Mouse (Mus musculus): ENCODE measurements around the gene Ggact. TPM values are rescaled to one million over a fixed set of nuclear protein-coding genes. Genes with fewer than 3 reads are reported as not detected.

The Ggact gene
- polyA plus RNA-seq, 1 experiment, result 45.9 TPM

- no peak for DNase-seq (ENCODE audit: low read depth)
Measured at GRCm38 (mm10) chr14:122867531-122868285, 45.8 kb downstream of the Ggact start.

DNA sequence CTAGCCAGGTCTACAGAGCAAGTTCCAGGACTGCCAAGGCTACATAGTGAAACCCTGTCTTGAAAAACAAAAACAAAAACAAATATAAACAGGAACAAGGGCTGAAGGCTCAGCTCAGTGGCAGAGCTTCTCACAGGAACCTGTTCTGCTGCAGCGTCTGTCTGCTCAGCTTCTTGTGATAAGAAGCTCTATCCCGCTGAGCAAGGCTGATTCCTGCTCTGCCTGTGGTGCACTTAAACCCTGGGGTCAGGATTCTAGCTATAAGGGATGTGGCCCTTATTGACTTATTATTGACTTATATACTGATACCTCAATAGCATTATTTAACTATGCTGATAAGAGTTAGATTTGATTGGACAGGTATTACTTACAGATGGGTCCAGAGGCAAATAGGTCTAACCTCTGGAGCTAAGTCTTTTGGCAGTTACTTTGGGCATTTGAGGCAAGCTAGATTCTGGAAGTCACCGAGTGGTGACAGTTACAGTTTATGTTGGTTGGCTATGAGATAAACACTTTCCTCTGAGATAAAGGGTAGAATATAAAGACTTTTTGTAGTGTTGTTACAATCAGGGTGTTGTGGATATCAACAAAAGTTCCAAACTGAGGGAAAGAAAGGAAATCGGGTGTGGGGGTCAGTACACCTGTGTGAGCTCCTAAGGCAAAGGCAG lies 48.0 kb downstream of the Ggact start:
- DNase-seq (ENCODE audit: low read depth), result no peak

GRCm38 (mm10) chr14:122862623-122863022 lies 50.9 kb downstream of the Ggact start:
- no peak for DNase-seq (ENCODE audit: low read depth)

- no peak for DNase-seq (ENCODE audit: low read depth)
Measured at GRCm38 (mm10) chr14:122859792-122860191, 53.8 kb downstream of the Ggact start.

GRCm38 (mm10) chr14:122852506-122853057 lies 61.0 kb downstream of the Ggact start:
- no peak for DNase-seq (ENCODE audit: low read depth)

- DNase-seq (ENCODE audit: low read depth), result no peak
Measured at GRCm38 (mm10) chr14:122837018-122837417, 76.5 kb downstream of the Ggact start.

DNA sequence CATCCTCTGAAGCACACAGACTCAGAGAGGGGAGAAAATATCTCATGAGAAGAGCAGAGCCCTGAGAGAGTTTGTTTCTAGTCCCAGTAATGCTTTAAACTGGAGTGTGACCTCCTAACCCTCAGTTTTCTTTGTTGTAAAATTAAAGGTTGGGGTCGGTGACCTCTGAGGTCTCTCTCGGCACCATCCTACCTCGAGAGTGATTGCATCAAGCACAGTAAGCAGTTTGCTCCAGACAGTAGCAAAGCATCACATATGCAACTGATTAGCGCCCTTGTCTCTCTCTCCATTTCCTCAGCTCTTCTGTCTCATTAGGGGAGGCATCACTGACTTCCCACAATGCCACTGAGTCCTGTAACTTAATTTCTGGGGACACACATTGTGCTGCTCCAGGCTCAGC lies 77.3 kb downstream of the Ggact start:
- DNase-seq (ENCODE audit: low read depth), result no peak

GRCm38 (mm10) chr14:122835487-122836190 lies 77.9 kb downstream of the Ggact start:
- no peak for DNase-seq (ENCODE audit: low read depth)

GRCm38 (mm10) chr14:122834753-122835152 lies 78.8 kb downstream of the Ggact start:
- DNase-seq (ENCODE audit: low read depth), result no peak

GRCm38 (mm10) chr14:122833666-122834065 lies 79.9 kb downstream of the Ggact start:
- no peak for DNase-seq (ENCODE audit: low read depth)

GRCm38 (mm10) chr14:122830433-122830832 lies 83.1 kb downstream of the Ggact start:
- no peak for DNase-seq (ENCODE audit: low read depth)

GRCm38 (mm10) chr14:122825464-122825863 lies 88.1 kb downstream of the Ggact start:
- DNase-seq (ENCODE audit: low read depth), result no peak

GRCm38 (mm10) chr14:122823791-122824190 lies 89.8 kb downstream of the Ggact start:
- DNase-seq (ENCODE audit: low read depth), result no peak

DNA sequence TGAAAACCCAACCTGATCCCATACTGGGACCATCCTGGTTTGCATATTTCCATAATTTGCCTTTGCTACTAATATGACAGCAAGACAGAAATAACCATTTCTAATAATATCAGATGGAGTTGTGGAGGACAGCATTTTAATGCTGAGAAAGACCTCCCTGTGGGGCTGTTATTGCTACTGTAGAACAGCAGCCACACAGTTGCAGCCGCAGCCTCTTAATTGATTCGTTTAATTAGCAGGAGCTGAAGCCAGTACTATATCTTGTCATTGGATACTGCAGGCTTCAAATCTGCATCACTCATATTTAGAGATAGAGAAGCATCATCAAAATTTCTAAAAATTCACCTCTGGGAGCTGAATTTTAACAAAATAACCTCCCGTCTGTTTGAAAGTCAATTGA lies 92.6 kb downstream of the Ggact start:
- no peak for DNase-seq (ENCODE audit: low read depth)

GRCm38 (mm10) chr14:122800296-122800695 lies 113.3 kb downstream of the Ggact start:
- no peak for DNase-seq (ENCODE audit: low read depth)

DNA sequence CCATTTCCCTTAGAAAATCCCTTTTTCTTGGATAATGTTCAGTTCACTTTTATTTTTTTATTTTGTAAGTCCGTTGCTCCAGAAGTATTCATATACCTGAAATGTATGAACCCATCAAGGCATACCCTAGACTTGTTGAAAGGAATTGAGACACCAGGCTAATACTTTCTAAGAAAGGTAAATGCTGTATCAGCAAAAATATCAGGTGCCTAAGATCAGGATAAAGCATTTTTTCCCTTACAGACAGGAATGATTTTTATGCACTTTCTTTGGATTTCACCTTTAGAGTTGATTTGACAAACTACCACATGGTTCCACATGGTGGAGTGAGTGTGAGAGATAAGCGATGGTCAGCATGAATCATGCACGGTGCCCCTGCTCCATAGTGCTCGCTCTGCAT lies 120.2 kb downstream of the Ggact start:
- no peak for DNase-seq (ENCODE audit: low read depth)

- DNase-seq (ENCODE audit: low read depth), result no peak
Measured at GRCm38 (mm10) chr14:122790111-122790510, 123.4 kb downstream of the Ggact start.

GRCm38 (mm10) chr14:122788199-122788598 lies 125.4 kb downstream of the Ggact start:
- DNase-seq (ENCODE audit: low read depth), result no peak

DNA sequence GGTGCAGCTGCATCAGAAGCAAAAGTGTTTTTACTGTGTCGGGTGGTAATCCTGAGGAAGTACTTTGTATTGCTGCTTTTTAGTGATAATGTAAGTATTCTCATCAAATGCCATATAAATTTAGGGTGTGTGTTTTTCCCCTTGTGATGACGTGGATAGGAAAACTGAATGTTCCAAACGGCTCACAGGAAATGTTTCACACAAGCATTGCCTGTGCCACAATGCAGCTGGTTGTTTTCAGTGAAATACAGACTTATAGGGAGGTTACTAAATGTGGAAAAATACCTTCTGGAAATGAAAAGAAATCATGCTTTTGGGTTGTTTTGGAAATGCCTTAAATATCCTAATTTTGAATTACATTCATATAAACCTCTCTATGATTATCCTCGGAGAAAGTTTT lies 128.9 kb downstream of the Ggact start:
- DNase-seq (ENCODE audit: low read depth), result no peak

- DNase-seq (ENCODE audit: low read depth), result no peak
Measured at GRCm38 (mm10) chr14:122766448-122766847, 147.1 kb downstream of the Ggact start.
